Mouse (Mus musculus): ENCODE results near the gene Rmnd5a.
"Not testable (repeated sequence)": the region's sequence is repeated elsewhere in the genome, so short reads cannot be mapped to it uniquely, and the experiment has no call there.

Gene Rmnd5a

DNA sequence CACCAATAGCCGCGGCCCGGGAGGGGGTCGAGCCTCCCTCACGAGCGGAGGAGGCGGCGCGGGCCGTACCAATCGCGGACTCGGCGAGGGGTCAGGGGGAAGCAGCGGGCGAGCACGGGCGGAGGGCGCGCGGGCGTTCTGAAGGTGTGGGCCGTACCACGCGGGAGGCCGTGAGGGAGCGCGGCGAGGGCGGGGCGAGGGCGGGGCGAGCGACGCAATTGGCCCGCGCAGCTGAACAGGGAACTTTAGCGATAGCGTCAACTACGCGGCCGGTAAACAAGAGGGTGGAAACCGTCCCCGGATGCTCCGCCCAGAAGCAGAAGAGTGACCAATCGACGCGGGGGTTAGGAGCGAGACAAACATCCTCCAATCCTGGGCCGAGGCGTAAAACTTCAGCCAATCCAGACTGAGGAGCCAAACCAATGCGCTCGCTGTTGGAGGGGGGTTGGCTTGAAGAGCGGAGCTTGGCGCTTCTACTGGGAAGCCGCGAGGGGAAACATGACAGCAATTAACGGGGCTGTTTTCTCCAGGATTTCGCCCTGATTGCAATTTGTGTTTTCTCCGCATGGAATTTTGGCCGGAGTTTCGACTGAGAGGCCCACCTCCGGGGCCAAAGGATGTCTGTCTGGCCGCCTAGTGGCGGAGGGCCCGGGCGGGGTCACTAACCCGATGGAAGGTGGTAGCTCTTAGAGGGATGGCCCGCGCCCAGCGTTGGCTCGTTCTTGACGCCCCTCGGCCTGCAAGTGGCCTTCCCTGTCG is at the start of gene Rmnd5a:
Gene Rmnd5a, minus strand, starts transcription at position 146 of the 759 bp plus-strand sequence.
- DNase-seq (ENCODE audit: low spot score in 2 of 2), result peak; percentile 97 to 98

DNA sequence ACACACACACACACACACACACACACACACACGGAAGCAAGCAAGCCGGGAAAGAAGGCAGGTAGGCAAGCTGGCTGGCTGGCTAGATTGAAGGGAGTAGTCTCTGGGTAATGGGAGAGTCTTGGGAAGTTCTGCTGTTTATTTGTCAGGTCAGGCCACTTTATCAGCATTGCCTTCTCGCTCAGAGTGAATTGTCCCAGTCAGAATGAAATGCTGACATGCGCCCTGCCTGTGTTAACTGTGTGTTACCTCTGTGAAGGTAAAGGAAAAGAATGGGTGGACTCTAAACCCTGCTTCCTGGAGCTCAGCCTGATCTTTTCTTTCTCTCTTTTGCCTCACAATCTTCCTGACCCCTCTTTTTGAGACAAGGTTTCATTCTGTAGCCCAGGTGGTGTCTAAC is 47.5 kb upstream of the Rmnd5a start:
- DNase-seq (ENCODE audit: low spot score in 2 of 2), result no peak

DNA sequence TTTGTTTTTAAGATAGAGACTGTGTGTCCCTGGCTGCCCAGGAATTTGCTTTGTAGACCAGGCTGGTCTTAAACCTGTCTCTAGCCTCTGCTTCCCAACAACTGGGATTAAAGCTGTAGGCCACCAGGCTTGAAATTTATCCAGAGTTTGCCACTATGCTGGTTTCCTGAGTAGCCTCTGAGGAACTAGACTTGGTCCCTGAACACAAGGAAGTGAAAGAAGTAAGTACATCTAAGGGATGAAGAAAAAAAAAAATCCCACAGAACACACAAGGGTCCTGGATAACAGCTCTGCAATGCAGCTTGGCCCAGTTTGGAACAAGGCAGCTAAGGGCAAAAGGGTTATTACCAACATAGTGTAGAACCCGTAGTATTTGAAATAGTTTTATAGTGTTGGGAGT is 46.4 kb upstream of the Rmnd5a start:
- DNase-seq (ENCODE audit: low spot score in 2 of 2), result no peak

DNA sequence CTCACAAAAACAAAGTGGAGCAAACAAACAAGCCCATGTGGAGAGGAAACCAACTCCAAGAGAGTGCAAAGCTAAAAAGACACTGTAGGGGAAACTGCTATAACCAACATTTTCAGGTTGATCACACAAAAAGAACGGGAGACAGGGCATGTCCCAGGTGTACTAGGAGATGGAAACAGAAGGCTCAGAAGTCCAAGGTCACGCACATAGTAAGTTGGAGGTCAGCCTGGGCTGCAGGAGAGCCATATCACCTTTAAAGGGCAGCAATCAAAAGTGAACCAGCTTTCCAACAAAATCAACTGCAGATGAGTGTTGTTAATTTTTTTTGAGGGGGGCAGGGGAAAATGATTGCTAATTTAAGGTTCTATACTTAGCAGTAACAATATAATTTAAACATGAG is 45.8 kb upstream of the Rmnd5a start:
- DNase-seq (ENCODE audit: low spot score in 2 of 2), result no peak

DNA sequence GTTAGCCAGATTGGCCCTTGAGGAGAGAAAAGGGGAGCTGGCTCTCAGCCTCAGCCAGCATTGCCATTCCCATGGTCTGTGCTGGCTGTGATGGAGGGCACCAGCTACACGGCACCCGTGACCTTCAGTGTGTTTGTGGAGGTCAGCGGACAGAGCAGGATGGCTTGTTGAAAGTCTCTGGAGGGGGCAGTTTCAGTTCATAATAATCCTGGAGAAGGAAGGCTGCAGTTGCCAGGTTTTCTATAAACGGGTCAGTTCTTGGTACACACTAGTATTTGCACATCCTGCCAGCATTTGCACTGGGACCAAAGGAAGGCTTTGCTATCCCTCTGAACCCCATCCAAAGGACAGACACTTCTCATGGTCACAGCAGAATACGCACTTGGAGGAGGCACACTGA is 44.8 kb upstream of the Rmnd5a start:
- no peak for DNase-seq (ENCODE audit: low spot score in 2 of 2)

DNA sequence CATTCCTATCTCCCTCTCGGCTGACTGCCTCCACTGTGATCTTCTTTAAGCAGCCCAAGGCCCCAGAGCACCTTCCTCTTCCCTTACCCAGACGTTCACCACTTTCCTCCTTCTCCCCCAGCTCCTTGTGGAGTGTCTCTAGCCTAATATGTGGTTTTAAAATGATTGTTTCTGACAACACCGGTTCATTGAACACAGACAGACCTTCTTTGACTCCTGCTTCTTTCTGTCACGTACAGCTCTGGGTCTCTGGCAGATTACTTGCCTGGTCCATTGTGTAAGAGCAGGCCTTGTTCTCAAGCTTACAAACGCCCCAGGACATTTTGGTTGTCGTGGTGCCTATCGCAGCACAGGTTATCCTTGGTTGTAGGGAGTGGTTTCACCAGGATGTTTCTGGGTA is 40.7 kb upstream of the Rmnd5a start:
- no peak for DNase-seq (ENCODE audit: low spot score in 2 of 2)

DNA sequence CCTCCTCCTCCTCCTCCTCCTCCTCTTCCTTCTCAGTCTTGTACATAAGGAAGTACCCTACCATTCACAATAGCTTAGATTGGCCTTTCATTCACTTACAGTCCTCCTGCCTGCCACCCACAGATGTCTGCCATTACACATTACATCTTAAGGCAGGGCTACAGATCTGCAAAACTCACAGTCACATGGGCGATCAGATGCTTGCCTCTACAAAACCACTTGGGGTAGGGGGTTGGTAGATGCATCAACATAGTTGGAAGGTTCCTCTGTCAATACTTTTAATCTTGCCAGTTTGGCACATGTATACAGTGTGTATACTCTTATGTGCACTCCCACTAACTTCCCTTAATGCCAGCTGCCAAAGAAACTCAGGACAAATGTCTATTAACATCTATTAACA is 39.7 kb upstream of the Rmnd5a start:
- DNase-seq (ENCODE audit: low spot score in 2 of 2), result no peak

DNA sequence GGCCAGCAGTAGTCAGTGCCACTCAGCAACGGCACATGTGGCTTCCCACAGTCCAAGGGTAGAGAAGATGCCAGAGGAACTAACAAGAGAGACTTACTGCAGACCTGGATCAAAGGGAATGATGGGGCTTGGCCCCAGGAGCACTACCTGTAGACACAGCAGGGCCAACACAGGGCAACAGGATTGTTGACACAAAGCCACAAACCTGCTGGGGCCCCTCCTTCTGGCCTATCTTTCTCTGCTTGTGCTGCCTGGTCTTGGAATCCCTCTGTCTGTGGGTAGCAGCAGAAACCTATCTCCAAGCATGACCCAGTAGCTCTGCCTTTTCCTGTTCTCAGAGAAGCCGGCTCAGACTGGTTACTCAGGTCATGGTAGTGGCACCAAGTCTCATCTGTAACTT is 39.2 kb upstream of the Rmnd5a start:
- DNase-seq (ENCODE audit: low spot score in 2 of 2), result not testable (repeated sequence)

DNA sequence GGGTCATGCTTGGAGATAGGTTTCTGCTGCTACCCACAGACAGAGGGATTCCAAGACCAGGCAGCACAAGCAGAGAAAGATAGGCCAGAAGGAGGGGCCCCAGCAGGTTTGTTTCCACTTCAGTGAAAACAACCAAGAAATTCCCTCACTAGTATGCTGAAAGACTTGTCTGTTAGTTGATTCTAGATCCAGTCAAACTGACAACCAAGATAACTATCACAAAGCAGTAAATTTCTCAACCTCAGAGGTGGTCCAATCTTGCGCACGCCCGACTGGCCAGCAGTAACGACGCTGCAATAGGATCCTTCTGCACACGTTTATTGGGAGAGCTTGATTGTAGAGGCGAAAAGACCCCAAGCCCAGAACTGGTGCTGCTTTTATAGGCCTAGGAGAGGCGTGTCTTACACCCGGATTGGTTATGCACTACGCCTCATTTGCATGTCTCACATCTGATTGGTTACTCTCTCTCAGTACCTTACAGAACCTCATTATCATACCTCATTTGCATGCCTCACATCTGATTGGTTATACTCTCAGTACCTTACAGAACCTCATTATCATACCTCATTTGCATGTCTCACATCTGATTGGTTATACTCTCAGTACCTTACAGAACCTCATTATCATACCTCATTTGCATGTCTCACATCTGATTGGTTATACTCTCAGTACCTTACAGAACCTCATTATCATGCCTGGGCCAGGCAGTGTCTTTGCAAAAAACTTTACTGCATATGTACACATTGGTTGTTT is 38.6 kb upstream of the Rmnd5a start:
- DNase-seq (ENCODE audit: low spot score in 2 of 2), result not testable (repeated sequence)

DNA sequence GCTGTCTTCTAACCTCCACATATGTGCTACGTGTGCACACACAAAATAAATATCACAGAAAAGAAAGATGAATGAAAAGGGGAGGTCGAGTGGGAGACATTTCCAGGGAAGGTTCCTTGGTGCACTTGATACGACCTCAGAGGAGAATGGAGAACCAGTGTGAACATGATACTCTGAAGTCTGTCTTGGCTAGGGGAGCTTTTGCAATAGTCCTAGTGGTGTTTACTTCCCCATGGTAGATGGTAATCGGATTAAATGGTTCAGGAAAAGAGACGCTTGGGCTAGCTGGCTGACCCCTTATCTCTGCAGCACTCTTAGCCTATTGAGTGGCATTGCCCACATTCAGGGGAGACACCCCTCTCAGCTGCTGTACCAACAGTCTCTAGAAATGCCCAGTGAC is 36.3 kb upstream of the Rmnd5a start:
- no peak for DNase-seq (ENCODE audit: low spot score in 2 of 2)

DNA sequence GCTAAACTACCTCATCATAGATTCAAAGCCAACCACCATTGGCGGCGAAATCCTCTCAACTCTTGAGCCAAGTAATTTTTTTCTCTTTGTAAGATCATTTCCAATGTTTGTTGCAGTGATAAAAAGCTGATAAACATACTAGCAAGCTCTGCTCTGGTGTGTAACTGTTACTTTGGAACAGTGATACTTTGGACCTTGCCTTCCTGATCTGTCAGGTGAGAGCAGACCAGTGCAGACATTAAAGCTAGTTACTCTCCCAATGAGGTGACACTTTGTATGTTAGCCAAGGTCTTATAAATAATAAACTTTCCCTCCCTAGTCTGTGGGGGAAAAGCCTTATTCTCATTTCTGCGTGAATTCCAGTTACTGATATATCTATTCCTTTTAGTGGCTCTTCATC is 35.2 kb upstream of the Rmnd5a start:
- DNase-seq (ENCODE audit: low spot score in 2 of 2), result no peak

DNA sequence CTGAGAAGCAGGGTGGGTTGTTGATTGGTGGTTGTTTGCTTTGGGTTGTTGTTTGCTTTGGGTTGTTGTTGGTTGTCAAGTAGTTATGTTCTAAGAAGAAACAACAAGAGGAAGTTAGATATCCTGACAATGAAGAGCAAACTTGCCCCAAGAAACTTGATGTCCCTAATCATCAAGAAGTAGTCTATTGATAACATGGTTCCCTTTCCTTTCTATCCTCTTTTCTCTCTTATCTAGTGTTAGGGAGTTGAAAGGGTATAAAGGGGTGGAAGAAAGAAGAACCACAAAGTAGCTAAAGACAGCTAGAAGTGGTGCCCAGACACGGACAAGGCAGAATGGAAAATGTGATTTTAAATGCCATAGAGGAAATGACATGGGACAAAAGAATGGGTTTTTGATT is 32.3 kb upstream of the Rmnd5a start:
- no peak for DNase-seq (ENCODE audit: low spot score in 2 of 2)

DNA sequence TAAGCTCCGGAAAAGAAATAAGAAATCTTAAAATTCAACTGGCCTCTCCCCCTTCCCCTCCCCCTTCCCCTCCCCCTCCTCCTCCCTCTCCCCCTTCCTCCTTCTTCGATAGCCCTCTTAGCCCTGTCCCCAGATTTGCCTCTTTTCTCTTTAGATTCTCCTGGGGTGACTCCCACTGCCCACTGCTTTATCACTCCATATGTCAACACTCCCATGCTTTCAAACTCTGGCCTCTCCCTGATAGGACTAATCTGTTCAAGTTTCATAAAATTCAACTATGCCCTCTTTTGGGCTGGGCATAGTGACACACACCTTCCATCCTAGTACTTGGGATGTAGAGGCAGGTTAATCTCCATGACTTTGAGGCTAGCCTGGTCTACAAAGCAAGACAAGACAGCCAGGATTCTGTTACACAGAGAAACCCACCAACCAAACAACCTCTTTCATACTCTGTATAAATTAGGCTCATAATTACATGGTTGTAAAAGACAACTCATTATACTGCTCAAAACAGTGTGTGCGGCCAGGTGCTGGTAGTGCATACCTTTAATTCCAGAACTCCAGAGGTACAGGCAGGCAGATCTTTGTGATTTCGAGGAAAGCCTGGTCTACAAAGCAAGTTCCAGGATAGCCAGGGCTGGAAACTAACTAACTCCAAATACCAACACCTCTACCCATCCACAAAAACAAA is 31.5 kb upstream of the Rmnd5a start:
- no peak for DNase-seq (ENCODE audit: low spot score in 2 of 2)

DNA sequence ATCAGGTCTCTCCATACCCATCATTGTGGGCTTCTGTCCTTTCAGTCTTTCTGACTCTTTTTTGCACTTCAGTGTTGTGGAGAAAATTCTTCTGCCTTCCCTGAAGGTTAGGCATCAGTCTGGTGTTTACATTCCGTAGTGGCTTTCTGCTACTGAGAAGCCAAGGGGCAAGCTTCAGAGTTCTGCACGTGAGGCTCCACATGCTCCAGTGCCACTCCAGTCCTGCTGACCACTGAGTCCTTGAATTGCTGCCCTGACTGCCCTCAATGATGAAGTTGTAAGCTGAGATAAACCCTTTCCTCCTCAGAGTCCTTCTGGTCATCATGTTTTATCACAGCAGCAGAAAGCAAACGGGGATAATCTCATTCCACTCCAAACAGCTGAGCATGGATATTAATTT is 28.9 kb upstream of the Rmnd5a start:
- DNase-seq (ENCODE audit: low spot score in 2 of 2), result no peak

DNA sequence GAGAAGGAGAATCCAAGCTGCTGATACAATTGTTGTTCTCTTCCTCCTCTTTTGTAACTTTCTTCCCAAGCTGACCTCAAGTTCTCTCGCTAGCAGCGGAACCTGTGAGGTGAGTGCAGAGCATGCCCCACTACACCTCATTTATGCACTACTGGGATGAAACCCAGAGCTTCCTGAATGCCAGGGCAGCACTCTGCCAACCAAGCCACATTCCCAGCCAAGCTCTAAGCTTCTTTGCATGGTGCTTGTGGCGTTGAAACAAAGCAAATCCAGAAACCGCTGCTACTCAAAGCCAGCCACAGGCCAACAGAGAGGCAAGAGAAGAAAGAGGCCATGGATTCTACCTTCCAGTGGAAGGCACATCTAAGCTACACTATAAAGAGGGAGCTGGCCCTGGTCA is 27.3 kb upstream of the Rmnd5a start:
- DNase-seq (ENCODE audit: low spot score in 2 of 2), result no peak

DNA sequence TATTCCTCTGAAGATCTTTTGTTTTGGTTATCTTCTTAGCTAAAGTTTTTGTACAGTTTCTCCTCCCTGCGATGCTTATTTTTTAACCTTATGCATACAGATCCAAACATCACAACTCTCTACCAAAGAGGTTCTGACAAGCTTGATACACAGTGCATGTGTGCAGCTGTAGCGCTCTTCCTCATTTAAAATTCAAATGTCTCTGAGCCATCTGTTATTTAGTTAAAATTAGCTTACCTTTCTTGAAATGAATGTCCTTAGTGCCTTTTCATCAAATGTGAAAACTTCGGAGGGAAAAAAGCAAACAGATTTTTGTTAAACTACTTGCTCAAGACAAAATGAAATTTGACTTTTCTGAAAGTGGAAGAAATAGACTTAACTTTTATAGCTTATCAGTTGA is 24.7 kb upstream of the Rmnd5a start:
- no peak for DNase-seq (ENCODE audit: low spot score in 2 of 2)

DNA sequence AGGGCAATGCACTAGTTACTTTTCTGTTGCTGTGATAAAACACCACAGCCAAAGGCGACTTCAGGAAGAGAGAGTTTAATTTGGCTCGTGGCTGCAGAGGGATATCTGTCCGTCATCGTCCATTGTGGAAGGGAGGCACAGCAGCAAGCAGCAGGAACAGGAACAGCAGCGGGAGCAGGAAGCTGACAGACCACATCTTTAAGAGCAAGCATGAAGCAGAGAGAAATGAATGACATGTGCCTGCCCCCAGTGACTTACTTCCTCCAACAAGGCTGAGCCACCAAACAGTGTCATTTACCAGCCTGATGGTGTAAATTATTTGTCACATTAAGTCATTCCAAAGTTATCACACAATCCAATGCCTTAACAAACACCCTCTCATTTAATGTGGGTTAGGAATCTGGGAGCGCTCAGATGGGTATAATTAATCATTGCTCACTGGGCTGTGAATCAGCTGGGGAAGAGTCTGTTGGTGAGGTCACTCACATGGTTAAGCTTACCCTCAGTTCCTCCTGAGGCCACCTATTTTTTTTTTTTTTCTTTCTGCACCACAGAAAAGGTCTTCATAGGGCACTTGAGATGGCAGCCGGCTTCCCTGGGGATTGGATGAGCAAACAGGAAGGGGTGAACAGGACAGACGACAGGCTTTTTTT is 17.6 kb upstream of the Rmnd5a start:
- no peak for DNase-seq (ENCODE audit: low spot score in 2 of 2)

DNA sequence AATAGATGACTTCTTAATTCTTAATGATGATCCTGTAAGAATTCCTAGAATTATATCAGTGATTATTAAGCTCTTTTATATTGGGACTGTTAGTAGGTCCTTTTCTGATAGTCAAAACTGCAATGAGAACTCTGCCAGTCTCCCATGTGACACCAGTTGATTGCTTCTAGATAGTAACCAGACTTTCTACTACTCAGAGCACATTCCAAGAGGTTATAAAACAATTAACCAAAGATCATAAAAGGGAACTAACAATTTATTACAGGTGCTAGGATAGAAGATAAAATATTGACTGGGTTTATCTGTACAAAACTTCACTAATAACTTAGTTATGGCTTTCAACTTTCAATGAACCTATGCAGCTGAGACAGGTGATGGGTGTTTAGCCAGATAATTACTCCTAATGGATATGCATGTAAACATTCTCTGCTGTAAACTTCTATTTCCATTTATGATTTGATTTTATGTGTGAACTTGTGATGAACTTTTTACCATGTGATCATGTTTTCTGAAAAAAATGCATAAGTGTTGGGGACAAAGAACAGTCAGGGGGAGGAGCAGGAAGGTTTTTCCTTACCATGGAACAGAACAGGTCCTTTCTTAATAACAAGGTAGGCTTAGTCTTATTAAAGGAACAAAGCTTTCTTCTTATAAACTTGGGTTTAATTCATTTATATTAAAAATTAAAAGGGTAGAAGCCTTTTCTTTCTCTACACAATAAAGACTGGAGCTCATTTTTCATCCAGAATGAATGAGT is 13.7 kb upstream of the Rmnd5a start:
- DNase-seq (ENCODE audit: low spot score in 2 of 2), result not testable (repeated sequence)

DNA sequence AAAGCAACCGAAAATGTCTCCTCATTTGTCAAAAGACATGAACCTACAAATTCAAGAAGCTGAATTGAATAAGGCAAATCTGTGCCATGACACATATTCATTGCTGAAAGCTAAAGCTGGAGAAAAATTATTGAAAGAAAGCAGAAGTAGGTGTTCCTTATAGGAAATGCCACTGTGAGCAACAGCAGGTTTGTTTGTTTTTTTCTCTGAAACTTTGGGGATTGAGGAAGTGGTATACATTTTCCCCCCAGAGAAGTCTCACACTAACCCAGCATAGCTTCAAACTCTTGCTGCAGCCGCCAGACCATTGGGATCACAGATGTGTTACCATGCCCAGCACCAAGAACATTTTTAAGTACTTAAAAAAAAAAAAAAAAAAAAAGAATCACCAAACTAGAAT is 12.4 kb upstream of the Rmnd5a start:
- DNase-seq (ENCODE audit: low spot score in 2 of 2), result no peak

DNA sequence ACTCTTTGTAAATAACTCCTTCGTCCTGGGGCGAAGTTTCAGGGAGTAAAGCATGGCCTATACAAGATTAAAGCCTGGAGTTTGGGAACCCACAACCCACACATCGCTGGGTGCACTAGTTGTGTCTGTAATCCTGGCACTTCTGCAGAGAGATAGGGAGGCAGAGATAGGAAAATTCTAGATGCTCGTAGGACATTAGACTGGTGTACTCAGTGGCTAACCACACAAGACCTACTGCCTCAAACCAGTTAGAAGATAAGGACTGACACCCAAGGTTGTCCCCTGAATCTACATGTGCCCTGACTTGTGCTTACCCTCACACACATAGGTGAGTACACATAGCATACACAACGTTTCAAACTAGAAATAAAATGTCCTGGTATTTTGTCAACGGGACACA is 5.1 kb upstream of the Rmnd5a start:
- DNase-seq (ENCODE audit: low spot score in 2 of 2), result no peak

DNA sequence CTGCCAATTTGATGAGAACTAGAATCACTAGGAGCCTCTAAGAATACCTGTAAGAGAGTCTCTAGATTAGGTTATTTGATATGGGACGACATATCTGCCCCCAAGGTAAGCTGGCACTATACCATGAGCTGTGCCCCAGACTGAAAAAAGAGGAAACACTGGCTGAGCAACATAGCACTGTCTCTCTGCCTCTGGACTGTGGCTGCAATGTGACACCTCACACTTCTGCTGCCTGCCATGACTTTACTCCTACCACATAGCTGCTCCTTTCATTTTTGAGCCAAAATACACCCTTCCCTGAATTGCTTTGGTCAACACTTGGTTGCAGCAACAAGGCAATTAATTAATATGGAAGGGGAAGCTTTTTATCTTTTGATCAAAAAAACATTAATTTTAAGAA is 4.3 kb upstream of the Rmnd5a start:
- no peak for DNase-seq (ENCODE audit: low spot score in 2 of 2)

DNA sequence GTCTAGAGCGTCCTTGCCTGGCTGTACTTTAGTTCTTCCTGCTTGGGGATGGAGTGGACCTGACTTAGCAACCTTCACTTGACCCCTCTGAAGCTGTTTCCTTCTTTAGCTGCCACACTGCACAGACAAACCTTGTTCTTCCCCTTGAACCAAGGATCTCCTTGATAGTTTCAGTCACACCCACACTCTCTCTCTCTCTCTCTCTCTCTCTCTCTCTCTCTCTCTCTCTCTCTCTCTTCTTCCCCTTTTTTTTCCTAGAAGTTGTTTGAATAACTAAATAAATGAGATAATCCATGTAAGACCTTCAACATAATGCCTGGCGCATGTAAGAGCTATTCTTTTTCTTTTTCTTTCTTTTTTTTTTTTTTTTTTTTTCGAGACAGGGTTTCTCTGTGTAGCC is 1.7 kb upstream of the Rmnd5a start:
- no peak for DNase-seq (ENCODE audit: low spot score in 2 of 2)

All from natural killer cell, adult 2 months (primary cell).